Mouse (Mus musculus) intestine, embryonic 16.5 days (tissue): ENCODE data around the gene Traf7. TPM values are rescaled to one million over a fixed set of nuclear protein-coding genes. Genes with fewer than 3 reads are reported as not detected.

ENCODE experiments used
- ATAC-seq: fragments of 200-750 bp; cut with Nextera tagmentation; 2 replicates; pipeline ENCODE4 v1.8.0; 2017; ENCODE audit warnings: moderate TSS enrichment, moderate library complexity
- H3K27ac ChIP-seq: fragments of 300-500 bp; sonication (generic); 2 replicates; pipeline ENCODE4 v1.5.1; 2014; ENCODE audit warnings: mild to moderate bottlenecking, low read length
- H3K27me3 ChIP-seq: fragments of 300-500 bp; sonication (generic); replicated peaks from 2 replicates; pipeline ENCODE4 v1.6.1; 2014; ENCODE audit warnings: low read length, control low read depth, mixed read lengths; ENCODE audit not compliant: control insufficient read depth, insufficient read depth
- H3K36me3 ChIP-seq: fragments of 300-500 bp; sonication (generic); 2 replicates; pipeline ENCODE4 v1.6.1; 2014; ENCODE audit warnings: low read length, control low read depth; ENCODE audit not compliant: control insufficient read depth, insufficient read depth
- H3K4me1 ChIP-seq: fragments of 300-500 bp; sonication (generic); 2 replicates; pipeline ENCODE4 v1.6.1; 2014; ENCODE audit warnings: low read length, control low read depth, mixed read lengths; ENCODE audit not compliant: control insufficient read depth, insufficient read depth
- H3K4me2 ChIP-seq: fragments of 300-500 bp; sonication (generic); 2 replicates; pipeline ENCODE4 v1.6.1; 2014; ENCODE audit warnings: low read depth, low read length, control low read depth
- H3K4me3 ChIP-seq: fragments of 300-500 bp; sonication (generic); 2 replicates; pipeline ENCODE4 v1.5.1; 2014; ENCODE audit warnings: mild to moderate bottlenecking, low read length
- H3K9ac ChIP-seq: fragments of 300-500 bp; sonication (generic); 2 replicates; pipeline ENCODE4 v1.6.1; 2014; ENCODE audit warnings: low read depth, low read length
- H3K9me3 ChIP-seq: fragments of 300-500 bp; sonication (generic); 2 replicates; pipeline ENCODE4 v1.6.1; 2016; ENCODE audit warnings: low read length, control low read depth; ENCODE audit not compliant: control insufficient read depth
- WGBS: fragments of 180-500 bp; shearing (Covaris S2); extraction: QIAGEN DNeasy Blood & Tissue Kit; methylation state at CpG from one replicate; pipeline ENCODE4 v1.1.7; 2014; 5-methylcytosine and 5-hydroxymethylcytosine counted together
- polyA plus RNA-seq: library from polyadenylated mRNA; unstranded; fragments of >200 nt; fragmentation: Nextera tagmentation; extraction: Ambion mirVana; gene quantifications from 2 replicates; pipeline ENCODE4 v1.2.1, GENCODE M21; 2015

Traf7 gene
- polyA plus RNA-seq: 81.9 and 87.6 TPM in 2 replicates

- Histone ChIP-seq H3K4me1 (peaks cover 55% of the 10 kb centered on the region), H3K27me3 (no peaks in the 10 kb centered on the region), H3K9ac (peak within 1 kb of the TSS; percentile 91), H3K4me2 (peak within 1 kb of the TSS; percentile 82), H3K27ac (peak within 1 kb of the TSS; percentile 90), H3K9me3 (no peaks in the 10 kb centered on the region), H3K36me3 (no peaks in the 10 kb centered on the region; the same call in 1 of the 2 replicates), H3K4me3 (peak within 1 kb of the TSS; percentile 79)
- peak; percentile 96 for ATAC-seq
- WGBS: under 1% methylated on average over 40 of the region's 40 CpGs
These were observed at the start of gene Traf7 for GRCm38 (mm10) chr17:24527723-24528559. Gene Traf7 (minus strand): TSS chr17:24527938.

- WGBS: 91% methylated on average over 9 of the region's 9 CpGs
- no peaks in the 10 kb centered on the region for H3K4me1 ChIP-seq
- ATAC-seq: no peak
- no peak overlapping the region for H3K27ac ChIP-seq
- no peaks in the 10 kb centered on the region for H3K27me3 ChIP-seq
- no peak overlapping the region for H3K9ac ChIP-seq
- no peak overlapping the region for H3K4me2 ChIP-seq
- no peak overlapping the region for H3K4me3 ChIP-seq
- peaks cover 10% of the 10 kb centered on the region for H3K36me3 ChIP-seq
- no peaks in the 10 kb centered on the region for H3K9me3 ChIP-seq
These were observed 46.1 kb upstream of the Traf7 start for GRCm38 (mm10) chr17:24573811-24574210.

GRCm38 (mm10) chr17:24572651-24573245 lies 45.0 kb upstream of the Traf7 start:
- Histone ChIP-seq H3K27ac (no peak overlapping the region), H3K4me3 (no peak overlapping the region), H3K36me3 (peaks cover 8% of the 10 kb centered on the region), H3K4me1 (no peaks in the 10 kb centered on the region), H3K27me3 (no peaks in the 10 kb centered on the region), H3K9ac (no peak overlapping the region), H3K4me2 (no peak overlapping the region), H3K9me3 (no peaks in the 10 kb centered on the region)
- 93% methylated on average over 12 of the region's 12 CpGs for WGBS
- ATAC-seq: no peak

GRCm38 (mm10) chr17:24569837-24570236 lies 42.1 kb upstream of the Traf7 start:
- H3K4me1 ChIP-seq: peaks cover 16% of the 10 kb centered on the region
- H3K36me3 ChIP-seq: peaks cover 2% of the 10 kb centered on the region; the same call in 1 of the 2 replicates
- no peaks in the 10 kb centered on the region for H3K9me3 ChIP-seq
- 92% methylated on average over 4 of the region's 4 CpGs for WGBS
- no peak overlapping the region for H3K27ac ChIP-seq
- H3K4me3 ChIP-seq: no peak overlapping the region
- no peak for ATAC-seq
- no peaks in the 10 kb centered on the region for H3K27me3 ChIP-seq
- H3K9ac ChIP-seq: no peak overlapping the region
- H3K4me2 ChIP-seq: no peak overlapping the region

- no peaks in the 10 kb centered on the region for H3K27me3 ChIP-seq
- H3K9ac ChIP-seq: peak overlapping the region; percentile 30; the same call in 1 of the 2 replicates
- H3K4me2 ChIP-seq: no peak overlapping the region
- H3K4me3 ChIP-seq: no peak overlapping the region
- peak overlapping the region; percentile 40 for H3K27ac ChIP-seq
- H3K4me1 ChIP-seq: peaks cover 16% of the 10 kb centered on the region
- ATAC-seq: peak; percentile 91
- no peaks in the 10 kb centered on the region for H3K9me3 ChIP-seq
- H3K36me3 ChIP-seq: no peaks in the 10 kb centered on the region; the same call in 1 of the 2 replicates
- WGBS: 49% methylated on average over 8 of the region's 8 CpGs
These were observed 39.5 kb upstream of the Traf7 start for GRCm38 (mm10) chr17:24567034-24567779.

GRCm38 (mm10) chr17:24565792-24566191 lies 38.1 kb upstream of the Traf7 start:
- H3K9ac ChIP-seq: no peak overlapping the region
- H3K4me1 ChIP-seq: peaks cover 16% of the 10 kb centered on the region
- no peaks in the 10 kb centered on the region for H3K27me3 ChIP-seq
- H3K9me3 ChIP-seq: no peaks in the 10 kb centered on the region
- WGBS: 79% methylated on average over 3 of the region's 3 CpGs
- H3K4me2 ChIP-seq: no peak overlapping the region
- no peak overlapping the region for H3K27ac ChIP-seq
- ATAC-seq: 0 out of 2 replicates have a peak, but pooled peaks have one; percentile 12
- H3K4me3 ChIP-seq: no peak overlapping the region
- no peaks in the 10 kb centered on the region for H3K36me3 ChIP-seq

- H3K4me3 ChIP-seq: no peak overlapping the region
- peaks cover 16% of the 10 kb centered on the region for H3K4me1 ChIP-seq
- 75% methylated on average over 3 of the region's 3 CpGs for WGBS
- no peak overlapping the region for H3K27ac ChIP-seq
- H3K9ac ChIP-seq: no peak overlapping the region
- no peaks in the 10 kb centered on the region for H3K27me3 ChIP-seq
- no peaks in the 10 kb centered on the region for H3K9me3 ChIP-seq
- no peak overlapping the region for H3K4me2 ChIP-seq
- ATAC-seq: no peak
- no peaks in the 10 kb centered on the region for H3K36me3 ChIP-seq
These were observed 37.4 kb upstream of the Traf7 start for GRCm38 (mm10) chr17:24565092-24565491.

GRCm38 (mm10) chr17:24564422-24564821 lies 36.7 kb upstream of the Traf7 start:
- WGBS: 89% methylated on average over 4 of the region's 4 CpGs
- no peak for ATAC-seq
- H3K4me2 ChIP-seq: no peak overlapping the region

GRCm38 (mm10) chr17:24563638-24564037 lies 35.9 kb upstream of the Traf7 start:
- H3K27ac ChIP-seq: no peak overlapping the region
- H3K9ac ChIP-seq: no peak overlapping the region
- no peaks in the 10 kb centered on the region for H3K27me3 ChIP-seq
- no peak overlapping the region for H3K4me2 ChIP-seq
- H3K9me3 ChIP-seq: no peaks in the 10 kb centered on the region
- ATAC-seq: no peak
- H3K36me3 ChIP-seq: no peaks in the 10 kb centered on the region
- peaks cover 24% of the 10 kb centered on the region for H3K4me1 ChIP-seq
- WGBS: 75% methylated on average over 5 of the region's 5 CpGs
- no peak overlapping the region for H3K4me3 ChIP-seq

More at GRCm38 (mm10) chr17:24564422-24564821, 36.7 kb upstream of the Traf7 start:
- H3K4me1 ChIP-seq: peaks cover 17% of the 10 kb centered on the region
- no peaks in the 10 kb centered on the region for H3K9me3 ChIP-seq
- no peak overlapping the region for H3K4me3 ChIP-seq
- no peak overlapping the region for H3K27ac ChIP-seq
- H3K27me3 ChIP-seq: no peaks in the 10 kb centered on the region
- no peaks in the 10 kb centered on the region for H3K36me3 ChIP-seq
- H3K9ac ChIP-seq: no peak overlapping the region
